8 mouse cellular contexts compared by ENCODE assay signal in the genomic region with DNA sequence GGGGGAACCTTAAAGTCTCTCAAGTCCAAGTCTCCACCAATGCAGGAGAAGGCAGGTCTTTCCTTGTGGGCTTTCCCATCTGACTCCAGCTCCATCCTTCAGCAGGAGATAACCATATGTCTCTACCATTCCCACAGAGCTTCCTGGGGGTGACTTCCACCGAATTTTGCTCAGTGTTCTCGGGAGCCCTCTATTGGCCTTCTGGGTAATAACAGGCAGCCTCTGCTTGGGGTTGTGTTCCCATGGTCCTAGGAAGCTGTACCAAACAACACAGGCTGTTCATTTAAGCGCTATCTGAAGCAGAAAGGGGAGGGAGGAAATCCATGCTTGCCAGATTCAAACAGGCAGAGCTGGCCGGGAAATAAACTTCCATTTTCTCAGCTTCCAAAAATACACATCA.
DNase-seq lines count a peak whose midpoint lies in the region; ATAC-seq lines count a peak whose summit lies in the region.

No protein-coding gene starts in this region.

- H3K9me3 ChIP-seq in hindbrain, embryonic 10.5 days: no peaks in the 10 kb centered on the region
- no peaks in the 10 kb centered on the region for H3K9me3 ChIP-seq in hindbrain, embryonic 12.5 days (replicated peaks)

- H3K9ac ChIP-seq in hindbrain, embryonic 12.5 days: no peak overlapping the region

- no peak overlapping the region for H3K4me3 ChIP-seq in hindbrain, embryonic 10.5 days
- H3K4me3 ChIP-seq in hindbrain, embryonic 12.5 days: no peak overlapping the region

- 24% methylated on average over 4 of the region's 4 CpGs for WGBS in hindbrain, embryonic 10.5 days
- WGBS in hindbrain, embryonic 12.5 days: 21% methylated on average over 4 of the region's 4 CpGs

- no peak overlapping the region for H3K4me2 ChIP-seq in hindbrain, embryonic 12.5 days (replicated peaks)

- ATAC-seq in hindbrain, embryonic 12.5 days (ENCODE audit: low FRiP score): no peak
- peak; percentile 65; the same call in 1 of the 2 replicates for ATAC-seq in granulocyte monocyte progenitor cell, adult 5-6 weeks (replicated peaks; ENCODE audit: poor library complexity, severe bottlenecking)

- no peaks in the 10 kb centered on the region for H3K27me3 ChIP-seq in hindbrain, embryonic 10.5 days (ENCODE audit: insufficient read depth, poor library complexity, severe bottlenecking)
- H3K27me3 ChIP-seq in hindbrain, embryonic 12.5 days: no peaks in the 10 kb centered on the region
- H3K27me3 ChIP-seq in splenic B cell, adult 2 months (ENCODE audit: control insufficient read depth, insufficient read depth, low read length, poor library complexity, severe bottlenecking): no peaks in the 10 kb centered on the region

- no peak overlapping the region for H3K27ac ChIP-seq in hindbrain, embryonic 10.5 days
- no peak overlapping the region for H3K27ac ChIP-seq in hindbrain, embryonic 12.5 days

- H3K4me1 ChIP-seq in hindbrain, embryonic 10.5 days (replicated peaks): 0 out of 2 replicates have a peak, but pooled peaks cover 3% of the 10 kb centered on the region
- no peaks in the 10 kb centered on the region for H3K4me1 ChIP-seq in hindbrain, embryonic 12.5 days

- peak; percentile 57 for DNase-seq in hindbrain, embryonic 10.5 days (ENCODE audit: low spot score)
- peak; percentile 15 for DNase-seq in adipocyte (ENCODE audit: low spot score)
- DNase-seq in embryo, embryonic 10 days (ENCODE audit: low spot score): peak; percentile 45
- peak; percentile 68 for DNase-seq in layer of hippocampus, adult 9-11 months
- DNase-seq in lung, postnatal 36 days: peak; percentile 52
- DNase-seq in splenic B cell, adult 2 months (ENCODE audit: low read depth, low spot score): peak; percentile 4

- H3K36me3 ChIP-seq in hindbrain, embryonic 10.5 days: no peaks in the 10 kb centered on the region
- H3K36me3 ChIP-seq in hindbrain, embryonic 12.5 days: no peaks in the 10 kb centered on the region
- no peaks in the 10 kb centered on the region for H3K36me3 ChIP-seq in splenic B cell, adult 2 months (ENCODE audit: control insufficient read depth, insufficient read depth, low read length, poor library complexity, severe bottlenecking)

Comparison
In these comparisons a context has a peak if more than half of its experiments do, and no peak if none do; other contexts are left out.
1. DNase-seq: peak in every context shown above with its lines; median percentile 68 in layer of hippocampus, adult 9-11 months; 57 in hindbrain, embryonic 10.5 days; 52 in lung, postnatal 36 days; 45 in embryo, embryonic 10 days; 15 in adipocyte; 4 in splenic B cell, adult 2 months.